Mouse (Mus musculus) kidney, adult 2 months (tissue): ENCODE results near the gene Paics. TPM values are rescaled to one million over a fixed set of nuclear protein-coding genes. Genes with fewer than 3 reads are reported as not detected.
A peak's percentile ranks its signal among the peaks of the same experiment; 100 is the strongest.
"Not testable (repeated sequence)": the region's sequence is repeated elsewhere in the genome, so short reads cannot be mapped to it uniquely, and the experiment has no call there.

Experiments used
- DNase-seq: peaks from one replicate; pipeline ENCODE4 v3.0.0; 2021
- H3K27ac ChIP-seq: fragments of 200-500 bp; 2 replicates; pipeline ENCODE4 v1.5.1; 2012; ENCODE audit warnings: low read depth, low read length, control low read depth, inconsistent platforms; ENCODE audit not compliant: insufficient read depth
- H3K27me3 ChIP-seq: fragments of 200-500 bp; replicated peaks from 2 replicates; pipeline ENCODE4 v1.6.1; 2012; ENCODE audit warnings: mild to moderate bottlenecking, moderate library complexity, low read length, inconsistent platforms; ENCODE audit not compliant: control insufficient read depth, insufficient read depth
- H3K36me3 ChIP-seq: fragments of 200-500 bp; 2 replicates; pipeline ENCODE4 v1.6.1; 2012; ENCODE audit warnings: mild to moderate bottlenecking, moderate library complexity, low read length, inconsistent platforms; ENCODE audit not compliant: control insufficient read depth, insufficient read depth
- H3K4me1 ChIP-seq: fragments of 200-500 bp; 2 replicates; pipeline ENCODE4 v1.6.1; 2011; ENCODE audit warnings: low read length; ENCODE audit not compliant: control insufficient read depth, insufficient read depth
- H3K4me3 ChIP-seq: fragments of 200-500 bp; 2 replicates; pipeline ENCODE4 v1.5.1; 2011; ENCODE audit warnings: mild to moderate bottlenecking, low read depth, low read length, control low read depth; ENCODE audit not compliant: insufficient read depth
- CTCF ChIP-seq: fragments of 200-500 bp; conservative IDR thresholded peaks from 2 replicates; pipeline ENCODE4 v1.5.1; 2011; ENCODE audit warnings: low read depth, mild to moderate bottlenecking, control low read depth, low read length, moderate library complexity, mixed read lengths; ENCODE audit not compliant: insufficient read depth, insufficient read length
- POLR2A ChIP-seq: fragments of 200-500 bp; IDR thresholded peaks from one replicate; pipeline ENCODE4 v1.6.1; 2011; ENCODE audit warnings: low read depth, low read length, control low read depth
- WGBS: fragments of 180-500 bp; shearing (Covaris S2); methylation state at CpG from one replicate; pipeline ENCODE4 v1.1.7; 2018; 5-methylcytosine and 5-hydroxymethylcytosine counted together
- polyA plus RNA-seq: library from polyadenylated mRNA; depleted of rRNA; stranded (reverse); fragments of >200 nt; gene quantifications from 2 replicates; pipeline ENCODE4 v1.2.3, GENCODE M21; 2012

Paics gene
- polyA plus RNA-seq, 1 experiment = 170 TPM

GRCm38 (mm10) chr5:76964651-76965050 lies 13.5 kb downstream of the Paics start:
- peaks cover 19% of the 10 kb centered on the region for H3K36me3 ChIP-seq
- WGBS = 87% methylated on average over 3 of the region's 3 CpGs

GRCm38 (mm10) chr5:76969250-76969649 lies 18.1 kb downstream of the Paics start:
- TF ChIP-seq POLR2A (no peak), CTCF (no peak)
- Histone ChIP-seq H3K4me3 (no peak overlapping the region), H3K27me3 (no peaks in the 10 kb centered on the region), H3K4me1 (peaks cover 14% of the 10 kb centered on the region), H3K27ac (no peak overlapping the region), H3K36me3 (peaks cover 14% of the 10 kb centered on the region)
- WGBS = 31% methylated on average over 5 of the region's 5 CpGs
- peak; percentile 55 for DNase-seq

More at GRCm38 (mm10) chr5:76964651-76965050, 13.5 kb downstream of the Paics start:
- Histone ChIP-seq H3K27ac (no peak overlapping the region), H3K4me3 (no peak overlapping the region), H3K4me1 (peaks cover 11% of the 10 kb centered on the region), H3K27me3 (no peaks in the 10 kb centered on the region)
- DNase-seq = no peak
- TF ChIP-seq POLR2A (no peak), CTCF (peak; percentile 48)

- peaks cover 12% of the 10 kb centered on the region for H3K36me3 ChIP-seq
- not testable (repeated sequence) for H3K27me3 ChIP-seq, DNase-seq, H3K27ac ChIP-seq, H3K4me3 ChIP-seq
- 77% methylated on average over 1 of the region's 1 CpGs for WGBS
- H3K4me1 ChIP-seq = peaks cover 18% of the 10 kb centered on the region
Observed at GRCm38 (mm10) chr5:76971115-76971514, 20.0 kb downstream of the Paics start.

- peak overlapping the region; percentile 97 for H3K4me3 ChIP-seq
- H3K27ac ChIP-seq = no peak overlapping the region
- H3K36me3 ChIP-seq = peaks cover 5% of the 10 kb centered on the region; the same call in 1 of the 2 replicates
- no peak for DNase-seq
- H3K27me3 ChIP-seq = no peaks in the 10 kb centered on the region
- 54% methylated on average over 3 of the region's 3 CpGs for WGBS
- peaks cover 18% of the 10 kb centered on the region for H3K4me1 ChIP-seq
- no peak for TF ChIP-seq POLR2A
- TF ChIP-seq CTCF = no peak
Observed at GRCm38 (mm10) chr5:76973488-76973887, 22.4 kb downstream of the Paics start.

- 0 out of 2 replicates have a peak overlapping the region, but pooled peaks have one; percentile 8 for H3K27ac ChIP-seq
- H3K4me3 ChIP-seq = peak overlapping the region; percentile 97
- H3K36me3 ChIP-seq = peaks cover 4% of the 10 kb centered on the region; the same call in 1 of the 2 replicates
- no peak for TF ChIP-seq POLR2A
- TF ChIP-seq CTCF = no peak
- peaks cover 11% of the 10 kb centered on the region; the same call in 1 of the 2 replicates for H3K4me1 ChIP-seq
- no peaks in the 10 kb centered on the region for H3K27me3 ChIP-seq
- 1% methylated on average over 17 of the region's 17 CpGs for WGBS
- no peak for DNase-seq
Observed at GRCm38 (mm10) chr5:76974207-76974553, 23.1 kb downstream of the Paics start.

- Histone ChIP-seq H3K4me1 (peaks cover 8% of the 10 kb centered on the region; the same call in 1 of the 2 replicates), H3K4me3 (peak within 1 kb of the TSS; percentile 97), H3K27ac (peak within 1 kb of the TSS; percentile 94), H3K36me3 (peaks cover 5% of the 10 kb centered on the region; the same call in 1 of the 2 replicates), H3K27me3 (no peaks in the 10 kb centered on the region)
- WGBS = under 1% methylated on average over 60 of the region's 60 CpGs
- TF ChIP-seq POLR2A (no peak), CTCF (no peak)
- peak; percentile 85 for DNase-seq
Observed at GRCm38 (mm10) chr5:76974554-76975285, 23.6 kb downstream of the Paics start, which contains the start of gene Srp72. TSS of gene Srp72 (plus strand) at chr5:76974683.

- Histone ChIP-seq H3K27ac (no peak overlapping the region), H3K4me3 (no peak overlapping the region), H3K4me1 (peaks cover 7% of the 10 kb centered on the region; the same call in 1 of the 2 replicates), H3K36me3 (peaks cover 4% of the 10 kb centered on the region; the same call in 1 of the 2 replicates), H3K27me3 (no peaks in the 10 kb centered on the region)
- WGBS = 55% methylated on average over 8 of the region's 8 CpGs
- no peak for DNase-seq
- TF ChIP-seq POLR2A = no peak
- no peak for TF ChIP-seq CTCF
Observed at GRCm38 (mm10) chr5:76975736-76976135, 24.6 kb downstream of the Paics start.
